Mouse (Mus musculus) stomach, postnatal 0 days (tissue): ENCODE results near the gene Nup160. TPM values are rescaled to one million over a fixed set of nuclear protein-coding genes. Genes with fewer than 3 reads are reported as not detected.

Experiments used
- ATAC-seq: fragments of 200-750 bp; cut with Nextera tagmentation; 2 replicates; pipeline ENCODE4 v1.8.0; 2017; ENCODE audit not compliant: low FRiP score, low TSS enrichment
- DNase-seq: peaks from one replicate; pipeline ENCODE4 v3.0.0-alpha.2; 2016; ENCODE audit warnings: low spot score
- H3K27ac ChIP-seq: fragments of 300-500 bp; sonication (generic); replicated peaks from 2 replicates; pipeline ENCODE4 v1.5.1; 2014; ENCODE audit warnings: mild to moderate bottlenecking, control low read depth
- H3K27me3 ChIP-seq: fragments of 300-500 bp; sonication (generic); 2 replicates; pipeline ENCODE4 v1.6.1; 2014; ENCODE audit warnings: low read length; ENCODE audit not compliant: control insufficient read depth, insufficient read depth
- H3K36me3 ChIP-seq: fragments of 300-500 bp; sonication (generic); 2 replicates; pipeline ENCODE4 v1.6.1; 2014; ENCODE audit warnings: low read length, mixed read lengths; ENCODE audit not compliant: control insufficient read depth, insufficient read depth
- H3K4me1 ChIP-seq: fragments of 300-500 bp; sonication (generic); replicated peaks from 2 replicates; pipeline ENCODE4 v1.6.1; 2014; ENCODE audit warnings: antibody characterized with exemption; ENCODE audit not compliant: control insufficient read depth, insufficient read depth
- H3K4me2 ChIP-seq: fragments of 300-500 bp; sonication (generic); replicated peaks from 2 replicates; pipeline ENCODE4 v1.6.1; 2014; ENCODE audit warnings: low read depth, mild to moderate bottlenecking, control low read depth, moderate library complexity
- H3K4me3 ChIP-seq: fragments of 300-500 bp; sonication (generic); 2 replicates; pipeline ENCODE4 v1.5.1; 2014; ENCODE audit warnings: low read depth, low read length, control low read depth
- H3K9ac ChIP-seq: fragments of 300-500 bp; sonication (generic); 2 replicates; pipeline ENCODE4 v1.6.1; 2014; ENCODE audit warnings: mild to moderate bottlenecking, low read length, control low read depth, mixed read lengths
- H3K9me3 ChIP-seq: fragments of 300-500 bp; sonication (generic); 2 replicates; pipeline ENCODE4 v1.6.1; 2016; ENCODE audit warnings: low read length; ENCODE audit not compliant: control insufficient read depth
- CTCF ChIP-seq: IDR thresholded peaks from 2 replicates; pipeline ENCODE4 v1.5.1; 2016; ENCODE audit warnings: antibody characterized with exemption, low read depth, mild to moderate bottlenecking, moderate library complexity
- EP300 ChIP-seq: optimal IDR thresholded peaks from 2 replicates; pipeline ENCODE3; 2016; ENCODE audit warnings: antibody characterized with exemption
- WGBS: fragments of 180-500 bp; shearing (Covaris S2); extraction: QIAGEN DNeasy Blood & Tissue Kit; methylation state at CpG from one replicate; pipeline ENCODE4 v1.1.7; 2014; 5-methylcytosine and 5-hydroxymethylcytosine counted together
- polyA plus RNA-seq: library from polyadenylated mRNA; unstranded; fragments of >200 nt; fragmentation: Nextera tagmentation; extraction: Ambion mirVana; gene quantifications from 2 replicates; pipeline ENCODE4 v1.2.1, GENCODE M21; 2015

Nup160 gene
- polyA plus RNA-seq, 1 experiment from 2014 or later = 8.1 TPM

DNA sequence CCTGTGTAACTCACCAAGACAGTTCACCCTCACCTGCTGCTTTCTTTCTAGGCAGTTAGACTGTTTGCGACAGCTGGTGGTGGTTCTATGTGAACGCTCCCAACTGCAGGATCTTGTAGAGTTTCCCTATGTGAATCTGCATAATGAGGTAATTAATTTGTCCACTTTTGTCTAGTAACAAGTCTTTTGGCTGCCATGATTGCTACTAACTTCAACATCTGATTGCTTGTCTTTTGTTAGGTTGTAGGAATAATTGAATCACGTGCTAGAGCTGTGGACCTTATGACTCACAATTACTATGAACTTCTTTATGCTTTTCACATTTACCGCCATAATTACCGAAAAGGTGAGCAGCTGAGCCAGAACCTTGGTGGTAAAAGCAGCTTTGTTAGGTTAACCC, 40.9 kb downstream of the Nup160 start:
- Histone ChIP-seq H3K36me3 (peaks cover 32% of the 10 kb centered on the region), H3K4me2 (no peak overlapping the region), H3K27ac (no peak overlapping the region), H3K4me1 (no peaks in the 10 kb centered on the region), H3K4me3 (no peak overlapping the region), H3K27me3 (no peaks in the 10 kb centered on the region), H3K9me3 (no peaks in the 10 kb centered on the region), H3K9ac (no peak overlapping the region)
- ATAC-seq = no peak
- DNase-seq = no peak
- 87% methylated on average over 5 of the region's 5 CpGs for WGBS
- TF ChIP-seq EP300 (no peak), CTCF (no peak)

DNA sequence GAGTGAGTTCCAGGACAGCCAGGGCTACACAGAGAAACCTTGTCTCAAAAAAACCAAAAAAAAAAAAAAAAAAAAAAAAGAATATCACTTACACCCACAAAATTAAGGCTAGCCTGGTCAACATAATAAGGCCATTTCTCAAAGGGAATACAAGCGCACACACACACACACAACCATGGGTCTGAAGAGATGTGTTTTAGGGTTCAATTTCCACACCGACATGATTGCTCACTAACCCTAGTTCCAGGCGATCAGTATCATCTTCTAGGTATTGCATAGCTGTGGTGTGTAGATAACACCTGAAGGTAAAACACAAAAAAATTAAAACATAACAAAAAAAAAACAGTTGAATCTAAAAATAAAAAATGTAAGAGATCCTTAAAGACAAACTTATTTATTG, 49.8 kb downstream of the Nup160 start:
- DNase-seq (no peak), ATAC-seq (no peak)
- H3K4me2 ChIP-seq = no peak overlapping the region
- no peaks in the 10 kb centered on the region for H3K27me3 ChIP-seq
- H3K4me1 ChIP-seq = no peaks in the 10 kb centered on the region
- 91% methylated on average over 3 of the region's 3 CpGs for WGBS
- no peak overlapping the region for H3K27ac ChIP-seq
- no peaks in the 10 kb centered on the region for H3K9me3 ChIP-seq
- no peak overlapping the region for H3K4me3 ChIP-seq
- H3K9ac ChIP-seq = no peak overlapping the region
- TF ChIP-seq EP300 = no peak
- no peak for TF ChIP-seq CTCF
- H3K36me3 ChIP-seq = peaks cover 21% of the 10 kb centered on the region

DNA sequence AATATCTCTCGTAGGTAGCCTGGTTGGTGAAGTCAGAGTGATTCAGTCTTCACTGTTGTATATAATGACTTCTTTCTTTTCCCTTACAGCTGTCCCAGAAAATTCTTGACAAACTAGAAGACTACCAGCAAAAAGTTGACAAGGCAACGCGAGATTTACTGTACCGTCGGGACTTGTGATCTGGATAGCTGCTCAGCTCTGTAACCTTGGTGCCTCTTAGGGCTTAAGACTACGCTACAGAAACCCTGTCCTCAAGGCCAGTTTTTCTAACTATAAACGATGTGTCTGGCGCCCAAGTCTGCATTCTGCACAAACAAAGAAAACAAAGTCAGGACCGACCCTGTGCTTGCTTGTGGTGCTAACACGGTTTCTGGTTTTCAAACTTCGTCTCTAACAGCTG, 58.3 kb downstream of the Nup160 start:
- DNase-seq (no peak), ATAC-seq (no peak)
- TF ChIP-seq CTCF = no peak
- TF ChIP-seq EP300 = no peak
- Histone ChIP-seq H3K27me3 (no peaks in the 10 kb centered on the region), H3K4me2 (no peak overlapping the region), H3K36me3 (peaks cover 19% of the 10 kb centered on the region; the same call in 1 of the 2 replicates), H3K4me1 (no peaks in the 10 kb centered on the region), H3K9me3 (no peaks in the 10 kb centered on the region), H3K9ac (no peak overlapping the region), H3K4me3 (no peak overlapping the region), H3K27ac (no peak overlapping the region)
- WGBS = 91% methylated on average over 11 of the region's 11 CpGs

DNA sequence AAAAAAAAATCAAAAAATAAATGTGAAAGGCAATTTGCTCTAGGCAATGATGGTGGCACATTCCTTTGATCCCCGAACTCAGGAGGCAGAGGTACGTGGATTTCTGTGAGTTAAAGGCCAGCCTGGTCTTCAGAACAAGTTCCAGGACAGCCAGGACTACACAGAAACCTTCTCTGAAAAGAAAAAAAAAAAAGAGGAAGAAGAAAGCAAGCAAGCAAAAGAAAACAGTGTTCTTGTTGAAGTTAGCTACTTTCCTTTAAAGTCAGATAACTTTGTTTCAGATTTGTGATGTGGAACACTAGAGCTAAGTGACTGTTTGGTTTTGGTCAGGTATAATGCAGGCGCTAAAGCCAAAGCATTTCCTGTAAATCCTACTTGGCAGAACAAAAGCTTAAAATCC, 61.8 kb downstream of the Nup160 start:
- 77% methylated on average over 3 of the region's 3 CpGs for WGBS
- H3K9me3 ChIP-seq = no peaks in the 10 kb centered on the region
- H3K9ac ChIP-seq = no peak overlapping the region
- no peak for ATAC-seq
- no peaks in the 10 kb centered on the region for H3K27me3 ChIP-seq
- TF ChIP-seq EP300 = no peak
- no peak for TF ChIP-seq CTCF
- no peak overlapping the region for H3K4me2 ChIP-seq
- H3K4me3 ChIP-seq = no peak overlapping the region
- H3K4me1 ChIP-seq = no peaks in the 10 kb centered on the region
- no peak overlapping the region for H3K27ac ChIP-seq
- H3K36me3 ChIP-seq = peaks cover 13% of the 10 kb centered on the region; the same call in 1 of the 2 replicates
- no peak for DNase-seq

DNA sequence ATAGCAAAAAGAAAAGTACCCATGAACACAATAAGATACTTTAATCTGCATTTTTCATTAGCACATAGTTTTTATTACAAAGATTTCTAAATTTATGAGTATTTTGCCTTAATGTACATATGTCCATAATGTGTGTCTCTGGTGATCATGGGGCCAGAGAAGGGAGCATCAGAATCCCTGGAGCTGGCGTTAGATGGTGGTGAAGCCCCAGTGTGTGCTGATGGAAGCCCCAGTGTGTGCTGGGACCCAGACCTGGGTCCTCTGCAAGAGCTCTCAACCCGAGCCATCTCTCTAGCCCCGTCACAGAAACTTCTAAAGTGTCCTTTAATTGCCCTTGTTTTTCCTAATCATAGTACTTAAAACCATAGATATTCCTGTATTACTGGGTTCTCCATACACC, 62.3 kb downstream of the Nup160 start:
- WGBS = 97% methylated on average over 3 of the region's 3 CpGs

DNA sequence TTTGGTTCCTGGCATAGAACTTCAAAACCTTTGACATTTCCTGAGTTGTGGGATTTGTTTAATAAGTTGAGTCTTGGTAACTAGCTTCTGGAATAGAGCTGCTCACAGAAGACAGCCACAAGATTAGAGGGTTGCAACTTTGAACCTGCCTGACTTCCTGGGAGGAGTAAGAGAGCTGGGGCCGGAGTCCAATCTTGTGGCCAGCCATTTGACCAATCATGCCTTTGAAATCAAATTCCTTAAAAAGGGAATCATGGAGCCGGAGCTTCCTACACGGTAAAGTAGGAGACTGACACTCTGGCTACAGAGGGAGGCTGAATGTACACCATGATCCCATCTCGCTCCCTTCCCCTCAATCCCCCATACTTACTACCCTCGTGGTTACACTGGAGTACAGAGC, 62.9 kb downstream of the Nup160 start:
- peaks cover 8% of the 10 kb centered on the region; the same call in 1 of the 2 replicates for H3K36me3 ChIP-seq
- H3K4me3 ChIP-seq = no peak overlapping the region
- H3K9me3 ChIP-seq = no peaks in the 10 kb centered on the region
- ATAC-seq = no peak
- no peaks in the 10 kb centered on the region for H3K27me3 ChIP-seq
- DNase-seq = no peak
- WGBS = 83% methylated on average over 5 of the region's 5 CpGs
- no peak overlapping the region for H3K4me2 ChIP-seq
- no peak overlapping the region for H3K27ac ChIP-seq
- H3K4me1 ChIP-seq = no peaks in the 10 kb centered on the region
- TF ChIP-seq CTCF (no peak), EP300 (no peak)
- H3K9ac ChIP-seq = no peak overlapping the region

More for the DNA sequence above, 62.3 kb downstream of the Nup160 start:
- ATAC-seq (no peak), DNase-seq (no peak)
- peaks cover 13% of the 10 kb centered on the region; the same call in 1 of the 2 replicates for H3K36me3 ChIP-seq
- H3K27ac ChIP-seq = no peak overlapping the region
- TF ChIP-seq EP300 = no peak
- no peak for TF ChIP-seq CTCF
- no peak overlapping the region for H3K4me2 ChIP-seq
- no peaks in the 10 kb centered on the region for H3K9me3 ChIP-seq
- no peaks in the 10 kb centered on the region for H3K27me3 ChIP-seq
- H3K9ac ChIP-seq = no peak overlapping the region
- H3K4me3 ChIP-seq = no peak overlapping the region
- no peaks in the 10 kb centered on the region for H3K4me1 ChIP-seq
